Mouse (Mus musculus) cerebellum, adult (tissue): ENCODE measurements around the gene Pfkp.
A peak's percentile ranks its signal among the peaks of the same experiment; 100 is the strongest.

Experiments used
- ATAC-seq: cut with Nextera tagmentation; 2 replicates; pipeline ENCODE4 v1.9.2; 2017; ENCODE audit warnings: mild to moderate bottlenecking, moderate library complexity, mixed read lengths; ENCODE audit not compliant: insufficient number of reproducible peaks, low FRiP score, low TSS enrichment

Gene Pfkp

DNA sequence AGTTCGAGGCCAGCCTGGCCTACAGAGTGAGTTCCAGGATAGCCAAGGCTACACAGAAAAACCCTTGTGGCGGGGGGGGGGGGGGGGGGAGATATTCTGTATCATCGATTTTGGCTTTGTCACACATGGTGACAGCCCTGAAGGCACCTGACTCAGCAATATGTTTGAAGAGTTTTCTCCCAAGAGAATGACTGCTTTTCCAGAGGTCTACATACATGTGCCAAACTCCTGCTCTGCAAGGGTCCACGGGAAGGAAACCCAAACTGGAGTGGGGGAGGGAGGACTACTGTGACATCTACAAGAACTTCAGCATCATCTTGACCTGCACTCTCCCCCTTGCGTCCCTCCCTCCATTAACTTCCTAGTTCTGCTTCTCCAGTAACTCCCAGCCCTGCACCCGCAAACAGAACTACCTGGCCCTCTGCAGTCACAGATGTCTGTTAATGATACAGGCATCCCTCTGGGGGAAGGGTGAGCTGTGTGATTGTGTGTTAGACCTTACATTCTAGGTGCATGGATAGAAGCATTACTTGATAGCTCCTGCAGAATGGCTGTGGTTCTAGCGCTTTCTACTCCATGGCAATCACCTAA lies 10.9 kb downstream of the Pfkp start:
- no peak for ATAC-seq

DNA sequence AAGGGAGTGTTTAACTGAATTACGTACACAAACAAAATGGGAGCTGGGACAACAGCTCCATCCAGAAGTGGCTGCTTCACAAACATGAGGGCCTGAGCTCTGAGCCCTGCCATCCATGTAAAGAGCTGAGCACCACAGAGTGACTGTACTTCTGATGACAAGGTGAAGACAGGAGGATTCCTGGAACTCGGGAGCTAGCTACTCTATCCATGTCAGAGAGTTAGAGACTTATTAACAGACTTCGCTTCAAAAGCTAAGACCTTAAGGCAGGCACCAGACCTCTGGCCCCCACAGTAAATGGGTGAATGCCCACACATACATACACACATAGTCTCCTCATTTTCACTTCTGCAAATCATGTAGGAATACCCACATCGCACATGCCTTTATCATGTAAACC lies 11.6 kb downstream of the Pfkp start:
- no peak for ATAC-seq

DNA sequence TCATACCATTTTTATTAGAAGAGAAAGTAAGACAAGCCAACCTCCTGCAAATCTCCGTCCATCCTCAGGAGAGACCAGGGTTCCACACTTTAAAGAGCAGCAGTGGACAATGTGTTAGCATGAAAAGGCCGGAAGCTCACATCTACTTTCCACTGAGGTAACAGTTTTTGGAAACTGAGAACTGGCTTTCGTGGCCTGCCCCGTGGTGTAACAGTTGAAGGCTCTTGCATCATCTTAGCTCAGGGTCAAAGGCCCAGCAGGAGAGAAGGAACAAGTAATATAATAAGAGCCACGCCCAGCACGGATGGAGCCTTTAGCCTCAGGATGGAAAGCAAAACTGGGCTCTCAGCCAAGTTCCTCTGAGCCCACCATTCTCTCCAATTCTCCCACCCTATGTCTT lies 12.1 kb downstream of the Pfkp start:
- ATAC-seq: no peak

DNA sequence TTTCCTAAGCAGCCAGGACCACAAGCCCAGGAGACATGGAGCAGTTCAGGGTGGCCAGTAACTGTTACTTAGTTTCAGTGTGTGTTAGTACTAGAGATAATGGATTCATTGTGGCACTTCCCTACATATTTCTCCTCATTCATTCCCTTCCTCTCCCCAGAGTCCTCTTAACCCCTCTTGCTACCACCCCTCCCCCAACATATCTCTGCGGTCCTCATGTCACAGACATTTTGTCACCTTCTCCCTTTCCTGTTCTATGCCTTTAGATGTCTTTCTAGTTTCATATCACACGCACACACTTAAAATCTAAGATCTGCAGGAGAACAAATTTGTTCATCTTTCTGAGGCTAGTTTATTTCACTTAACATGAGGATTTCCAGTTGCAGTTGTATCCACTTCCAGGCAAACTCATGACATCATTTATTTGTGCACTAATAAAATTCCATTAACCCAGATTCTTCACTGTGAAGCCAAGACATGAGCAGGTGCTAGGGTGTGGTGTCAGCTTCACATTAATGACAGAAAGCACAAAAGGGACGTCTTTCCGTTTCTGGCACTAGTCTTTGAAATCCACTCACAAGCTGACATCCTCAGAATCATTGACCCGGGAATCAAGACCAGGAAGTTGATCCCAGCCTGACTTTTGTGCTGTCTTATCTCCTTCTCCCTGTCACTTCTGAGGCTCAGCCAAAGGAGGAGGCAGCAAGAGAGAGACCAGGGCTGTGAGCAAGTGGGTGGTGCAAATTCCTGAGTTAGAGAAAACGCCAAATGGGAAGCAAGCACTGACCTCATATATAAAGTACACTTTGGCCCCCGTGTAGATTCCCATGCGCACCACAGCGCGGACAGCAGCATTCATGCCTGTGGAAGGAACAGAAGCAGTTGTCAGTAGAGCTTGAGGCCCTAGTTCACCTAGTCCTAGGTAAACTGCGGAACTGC lies 13.2 kb downstream of the Pfkp start:
- no peak for ATAC-seq

DNA sequence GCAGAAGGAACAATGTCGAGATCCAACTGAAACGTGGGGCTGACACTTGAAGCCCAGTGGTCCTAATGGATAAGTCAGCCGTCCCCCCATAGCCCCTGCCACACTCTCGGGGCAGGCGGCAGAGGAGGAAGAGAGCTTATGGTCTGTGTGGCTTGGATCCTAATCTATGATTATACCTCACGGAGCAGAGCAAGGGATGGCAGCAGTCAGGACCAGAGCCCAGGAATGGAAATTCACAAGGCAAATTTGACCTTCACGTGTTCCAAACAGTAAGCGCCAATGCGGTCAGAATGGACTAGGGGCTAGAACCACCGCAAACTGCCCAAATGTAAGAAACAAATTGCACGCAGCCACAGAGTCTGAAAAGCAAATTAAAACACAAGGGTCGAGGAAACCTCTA lies 14.5 kb downstream of the Pfkp start:
- no peak for ATAC-seq

DNA sequence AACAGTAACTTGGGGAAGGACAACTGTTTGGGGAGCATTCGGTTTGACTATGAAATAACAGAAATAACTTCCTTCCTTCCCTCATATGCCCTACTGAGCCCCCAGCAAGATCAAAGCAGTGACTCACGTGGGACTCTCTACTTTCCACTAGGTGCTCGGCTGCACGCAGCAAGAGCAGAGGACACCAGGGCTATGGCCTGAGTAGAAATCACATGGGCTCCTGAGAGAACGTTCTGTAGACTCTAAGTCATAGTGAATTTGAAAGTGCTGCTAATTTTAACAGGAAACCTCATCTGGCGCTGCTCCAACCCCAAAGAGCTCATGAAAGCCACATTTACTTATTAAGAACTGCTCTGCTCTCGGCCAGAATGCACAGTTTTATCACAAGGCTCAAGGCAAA lies 15.1 kb downstream of the Pfkp start:
- ATAC-seq: no peak

DNA sequence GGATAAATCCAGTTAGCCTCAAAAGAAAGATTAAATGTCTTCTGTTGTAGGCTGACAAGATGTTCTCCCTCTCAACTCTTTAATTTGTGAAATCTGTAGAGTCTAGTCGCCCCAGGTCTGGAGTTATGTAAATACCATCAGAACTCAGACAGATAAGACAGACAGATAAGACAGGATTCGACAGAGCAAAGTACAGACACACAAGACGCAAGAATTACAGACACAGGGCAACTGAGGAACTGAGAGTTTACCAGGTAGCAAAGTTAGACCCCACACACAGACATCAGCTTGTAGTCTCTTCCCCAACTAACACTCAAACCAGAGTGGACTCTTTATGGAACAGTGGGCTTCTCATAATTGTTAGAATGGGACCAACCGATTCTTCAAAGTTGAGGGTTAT lies 15.6 kb downstream of the Pfkp start:
- no peak for ATAC-seq

DNA sequence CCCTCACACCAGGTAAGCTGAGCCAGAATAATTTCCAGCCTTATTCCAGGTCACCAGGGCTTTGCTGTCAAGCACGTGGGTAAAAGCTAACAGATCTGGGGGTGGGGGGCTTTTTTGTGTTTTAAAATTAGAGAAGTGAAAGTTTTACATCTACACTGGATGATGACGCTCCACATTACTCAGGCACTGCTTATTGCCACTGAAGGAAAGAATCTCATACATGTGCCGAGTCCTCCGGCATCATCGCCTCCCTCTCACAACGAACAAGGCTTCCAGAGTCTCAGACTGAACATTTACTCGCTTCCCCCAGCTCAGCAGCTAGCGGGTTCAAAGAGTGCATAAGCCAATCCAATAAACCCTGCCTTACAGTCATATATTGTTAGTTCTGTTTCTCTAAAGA lies 16.1 kb downstream of the Pfkp start:
- no peak for ATAC-seq

DNA sequence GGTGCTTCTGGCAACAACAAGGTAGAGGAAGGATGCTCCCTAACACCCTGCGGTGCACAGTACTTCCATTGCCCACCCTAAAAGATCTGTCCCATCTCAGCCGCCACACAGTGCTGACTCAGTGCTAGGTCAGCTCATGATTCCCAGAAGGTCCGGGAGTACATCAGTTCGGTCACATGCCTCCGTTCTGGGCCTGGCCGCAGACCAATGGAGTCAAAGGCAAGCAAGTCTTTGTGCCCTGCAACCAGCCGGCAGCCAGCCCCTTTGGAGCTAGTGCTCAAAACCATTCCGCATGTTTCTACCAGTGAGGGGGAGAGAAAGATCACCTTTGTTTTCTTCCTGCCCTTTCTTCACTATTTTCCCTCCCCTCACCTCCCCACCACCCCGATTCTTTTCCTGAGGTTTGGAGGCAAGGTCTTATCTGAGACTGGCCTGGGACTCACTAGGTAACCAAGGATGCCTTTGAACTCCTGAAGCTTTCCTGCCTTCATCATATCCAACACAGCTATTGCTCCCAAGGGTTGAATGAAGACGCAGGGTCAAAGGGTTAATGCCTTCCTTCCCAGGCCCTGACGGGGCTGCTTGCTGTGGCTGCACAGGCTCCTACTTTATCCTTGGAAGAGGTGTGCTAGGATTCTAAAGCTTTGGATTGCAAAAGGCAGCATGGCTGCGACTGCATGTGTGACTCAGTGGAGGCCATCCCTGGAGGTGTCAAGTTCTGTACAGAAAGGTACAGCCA lies 16.6 kb downstream of the Pfkp start:
- ATAC-seq: 0 out of 2 replicates have a peak, but pooled peaks have one; percentile 28

DNA sequence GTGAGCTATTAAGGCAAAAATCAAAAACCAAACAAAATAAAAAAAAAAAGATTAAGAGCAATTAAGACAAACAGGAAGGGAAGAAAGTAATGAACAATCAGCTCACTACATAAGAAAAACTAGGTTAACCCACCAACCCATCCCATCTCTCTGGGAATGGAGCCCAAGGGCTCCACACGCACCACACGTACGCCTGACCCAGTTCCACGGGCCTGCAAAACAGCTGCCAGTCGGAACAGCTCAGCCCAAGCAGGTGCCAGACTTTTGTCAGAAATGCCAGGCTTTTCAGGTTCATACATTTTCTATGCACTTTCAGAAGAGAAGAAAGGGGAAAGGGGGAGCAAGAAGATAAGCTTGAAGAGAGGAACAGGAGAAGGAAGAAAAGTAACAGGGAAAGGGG lies 17.9 kb downstream of the Pfkp start:
- ATAC-seq: no peak; the same call in 1 of the 2 replicates

DNA sequence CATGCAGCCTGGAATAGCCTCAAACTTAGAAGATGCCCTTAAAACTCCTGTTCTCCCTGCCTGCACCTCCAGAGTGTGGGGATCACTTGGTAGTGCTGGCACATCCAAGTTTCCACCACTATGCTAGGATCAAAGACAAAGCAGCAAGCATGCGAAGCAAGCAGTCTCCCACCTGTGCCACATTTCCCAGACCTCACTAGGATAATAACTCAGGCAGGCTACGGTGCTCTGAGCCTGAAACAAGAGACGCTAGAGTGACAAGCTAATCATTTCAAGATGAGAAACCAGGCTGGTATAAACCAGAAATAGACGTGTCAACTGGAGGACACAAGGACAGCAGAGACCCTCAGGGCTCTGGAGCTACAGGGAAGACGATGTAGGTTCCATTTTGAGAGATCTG lies 18.6 kb downstream of the Pfkp start:
- ATAC-seq: no peak

DNA sequence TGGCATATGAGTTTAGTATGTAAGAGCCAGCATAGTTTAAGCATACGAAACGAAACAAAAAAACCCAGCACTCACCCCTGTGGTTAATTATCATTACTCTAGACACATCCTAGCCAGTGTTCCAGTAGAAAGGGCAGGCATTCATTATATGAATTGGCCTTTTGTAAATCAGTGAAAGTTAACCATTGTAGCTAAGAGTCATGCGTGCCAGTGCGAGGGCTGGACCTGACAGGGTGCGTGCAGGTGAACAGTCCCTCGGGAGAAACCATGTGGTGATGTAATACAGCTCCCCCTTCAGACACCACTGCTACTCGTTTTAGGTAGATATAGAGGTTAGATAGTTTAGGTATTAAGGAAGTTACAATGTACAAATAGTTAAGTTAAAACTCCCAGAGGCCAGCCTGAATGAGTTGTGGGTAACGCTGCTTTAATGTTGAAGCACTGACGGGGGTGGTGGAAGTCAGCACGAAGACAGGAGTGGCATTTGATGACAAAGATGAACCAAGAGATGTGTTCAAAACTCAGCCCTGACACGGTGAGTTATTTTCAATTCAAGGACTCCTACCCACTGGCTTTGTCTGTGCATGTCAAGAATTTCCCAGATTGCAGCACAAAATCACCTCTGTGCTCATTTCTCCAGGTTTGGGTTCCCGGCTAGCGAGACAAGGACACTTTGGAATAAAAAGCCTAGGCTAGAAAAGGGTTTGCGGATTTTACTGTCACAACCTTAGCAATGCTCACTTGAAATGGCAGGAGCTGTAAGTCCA lies 19.4 kb downstream of the Pfkp start:
- ATAC-seq: no peak

DNA sequence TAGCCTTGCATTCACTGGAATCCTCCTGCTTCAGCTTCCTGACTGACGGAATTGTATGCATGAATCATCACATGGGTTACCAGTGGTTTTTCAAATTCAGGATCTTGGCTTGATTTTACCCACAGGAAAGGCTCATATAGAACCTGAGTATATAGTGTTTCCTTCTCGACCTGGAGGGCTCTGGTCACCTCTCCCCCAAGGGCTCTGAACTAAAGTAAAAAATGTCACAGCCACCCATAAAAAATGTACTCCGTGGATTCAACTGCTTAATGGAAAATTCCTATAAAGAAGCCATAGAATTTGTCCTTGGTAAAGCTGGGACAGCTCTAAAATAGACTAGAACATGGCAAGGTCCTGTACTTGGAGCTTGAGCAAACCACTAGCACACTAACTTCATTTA lies 20.3 kb downstream of the Pfkp start:
- no peak for ATAC-seq

DNA sequence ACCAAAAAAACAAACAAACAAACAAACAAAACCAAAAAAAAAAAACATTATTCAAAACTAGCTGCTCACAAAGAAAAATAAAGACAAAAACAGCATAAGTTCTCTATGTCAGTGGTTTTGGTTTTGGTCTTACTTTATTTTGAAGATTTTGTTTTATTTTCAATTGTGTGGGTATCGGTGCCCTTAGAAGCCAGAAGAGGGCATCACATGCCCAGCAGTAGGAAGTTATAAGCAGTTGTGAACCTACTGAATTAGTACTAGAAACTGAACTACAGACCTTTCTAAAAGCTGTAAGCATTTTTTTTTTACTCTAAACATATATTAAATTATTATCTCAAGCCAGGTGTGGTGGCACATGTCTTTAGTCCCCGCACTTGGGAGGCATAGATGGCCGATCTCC lies 21.2 kb downstream of the Pfkp start:
- ATAC-seq: no peak

DNA sequence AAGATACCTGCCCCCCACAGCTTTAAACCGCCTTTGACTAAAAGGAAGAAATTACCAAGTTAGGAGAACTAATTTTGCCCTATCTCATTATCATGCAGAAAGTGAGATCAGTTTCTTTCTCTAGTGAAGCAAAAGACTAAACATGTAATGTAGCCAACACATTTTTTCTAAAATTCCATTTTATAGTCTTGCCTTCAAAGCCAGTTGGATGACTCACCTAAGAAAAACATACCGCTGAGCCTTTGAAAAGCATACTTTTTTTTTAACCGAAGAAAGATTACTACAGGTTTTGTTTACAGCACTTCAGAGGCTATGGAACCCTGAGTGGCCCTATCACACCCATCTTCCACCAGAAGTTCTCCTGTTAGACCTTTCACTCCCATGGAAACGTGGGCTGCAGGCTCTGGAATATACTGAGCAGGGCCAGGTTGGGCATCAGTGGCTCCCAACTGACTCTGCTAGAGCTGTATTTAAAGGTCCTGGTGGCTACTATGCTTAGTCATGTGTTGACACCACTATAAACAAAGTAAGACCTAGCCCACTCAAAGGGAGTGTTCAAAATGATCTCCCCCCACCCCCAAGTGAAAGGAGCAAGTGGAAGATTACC lies 22.0 kb downstream of the Pfkp start:
- ATAC-seq: no peak

DNA sequence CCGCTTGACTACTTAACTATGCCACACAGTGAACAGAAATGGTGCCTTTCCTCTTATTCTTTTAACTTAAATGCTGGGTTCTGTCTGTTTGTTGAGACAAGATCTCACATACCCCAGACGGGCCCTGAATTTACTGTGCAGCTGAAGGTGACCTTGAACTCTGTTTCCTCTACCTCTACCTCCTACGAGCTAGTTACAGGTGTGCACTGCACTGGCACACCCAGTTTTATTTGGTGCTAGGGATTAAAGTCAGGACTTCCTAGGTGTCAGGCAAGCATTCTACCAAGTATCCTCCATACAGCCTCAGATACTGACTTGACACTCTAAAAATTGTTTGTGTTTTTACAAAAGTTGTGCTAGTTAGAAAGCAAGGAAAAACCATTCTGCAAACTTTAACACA lies 22.6 kb downstream of the Pfkp start:
- no peak for ATAC-seq

DNA sequence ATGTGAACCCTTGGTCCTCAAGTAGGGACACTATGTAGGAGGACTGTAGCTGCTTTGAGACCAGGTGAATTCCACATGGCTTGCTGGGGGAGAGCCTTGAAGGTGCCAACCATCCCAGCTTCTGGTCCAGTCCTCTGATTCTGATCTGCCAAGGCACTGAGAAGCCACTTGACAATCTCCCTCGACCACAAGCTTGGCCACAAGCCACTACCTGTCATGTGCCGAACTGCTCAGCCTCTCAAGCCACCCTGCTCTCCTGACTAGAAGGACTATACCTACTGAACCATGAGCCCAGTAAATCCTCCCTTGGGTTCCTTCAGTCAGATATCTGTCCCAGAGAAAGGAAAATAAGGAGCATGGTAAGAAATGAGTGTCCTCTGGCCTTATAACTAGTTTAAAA lies 24.0 kb downstream of the Pfkp start:
- ATAC-seq: no peak

DNA sequence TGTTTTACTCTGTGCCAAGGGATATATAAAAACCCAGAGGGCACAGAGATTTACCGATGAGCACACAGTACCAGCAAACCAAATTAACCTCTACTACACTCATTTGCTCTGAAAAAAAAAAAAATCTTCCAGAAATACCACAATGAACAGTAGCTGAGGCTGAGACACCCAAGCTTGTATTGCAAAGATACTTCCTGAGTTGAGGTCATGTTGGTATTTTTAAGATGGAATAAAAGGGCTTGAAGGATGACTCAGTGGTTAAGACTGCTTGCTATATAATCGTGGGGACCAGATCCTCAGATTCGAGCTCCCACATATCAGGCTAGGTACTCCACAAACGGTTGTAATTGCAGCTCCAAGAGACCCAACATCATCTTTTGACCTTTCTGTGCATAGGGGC lies 24.5 kb downstream of the Pfkp start:
- ATAC-seq: no peak

DNA sequence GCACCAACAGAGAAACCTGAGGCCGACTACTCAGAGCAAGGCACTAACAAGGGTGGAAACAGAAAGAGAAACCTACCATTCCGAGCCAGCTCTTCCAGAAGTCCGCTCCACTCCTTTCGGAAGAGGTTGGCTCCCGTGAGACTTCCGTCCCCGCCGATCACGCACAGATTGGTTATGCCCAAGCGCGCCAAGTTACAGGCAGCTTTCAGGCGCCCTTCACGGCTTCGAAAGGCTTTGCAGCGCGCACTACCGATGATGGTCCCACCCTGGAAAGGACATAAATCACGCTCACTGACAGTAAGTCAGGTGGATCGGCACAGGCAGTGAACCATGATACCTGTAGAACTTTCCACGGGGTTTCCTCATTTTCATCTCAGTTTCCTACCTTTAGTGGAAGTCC lies 26.7 kb downstream of the Pfkp start:
- no peak for ATAC-seq

DNA sequence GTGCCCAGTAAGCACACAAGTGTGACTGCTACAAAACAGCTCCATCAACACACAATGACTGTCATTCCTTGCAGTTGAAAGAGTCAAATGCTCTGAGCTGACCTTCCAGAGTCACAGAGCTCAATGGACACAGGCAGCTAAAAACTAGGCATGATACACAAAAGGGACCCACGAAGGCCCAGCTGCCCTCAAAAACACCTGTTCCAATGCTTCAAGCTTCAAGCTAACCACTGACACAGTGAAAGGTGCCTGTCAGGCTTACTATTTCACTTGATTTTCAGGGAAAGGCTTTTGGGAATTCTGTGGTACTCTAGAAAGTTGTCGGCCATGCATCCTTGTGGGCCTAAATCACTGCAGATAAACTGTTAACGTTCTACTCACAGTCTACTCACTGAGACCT lies 28.3 kb downstream of the Pfkp start:
- no peak for ATAC-seq
